ENCODE assay signal across 12 mouse cellular contexts in genomic region chr16:36649304-36649703, GRCm38 (mm10). TPM values are rescaled to one million over a fixed set of nuclear protein-coding genes. Genes with fewer than 3 reads are reported as not detected.
"Had no signal": no experiment of that assay in that cellular context is flagged by ENCODE, and none has a peak within 500 bp of the region (broad histone marks: within the 10 kb centered on the region; RNA-seq: fewer than 3 reads in every experiment).

No protein-coding gene starts in this region.

- H3K27me3 ChIP-seq: liver, embryonic 13.5 days had no signal

- H3K9me3 ChIP-seq: liver, embryonic 13.5 days had no signal

- H3K9ac ChIP-seq: liver, embryonic 13.5 days had no signal

- H3K4me3 ChIP-seq: left cerebral cortex, adult 2 months; liver, embryonic 13.5 days had no signal

- H3K27ac ChIP-seq: kidney, postnatal 0 days; left cerebral cortex, adult 2 months; liver, embryonic 13.5 days had no signal

- H3K36me3 ChIP-seq: liver, embryonic 13.5 days had no signal

- DNase-seq: kidney, postnatal 25 days; layer of hippocampus, postnatal 36 days; liver, embryonic 13.5 days; lung, adult 2 months; lung, postnatal 14 days; lung, postnatal 4 days; thymus, adult 18-20 months; thymus, postnatal 36 days had no signal

- H3K4me1 ChIP-seq: liver, embryonic 13.5 days had no signal

- H3K4me2 ChIP-seq: liver, embryonic 13.5 days; midbrain, embryonic 11.5 days had no signal

RNA-seq across cellular contexts. Expression of gene Ildr1, which starts 44.5 kb away (rescaled TPM):
- polyA plus RNA-seq: neural tube, embryonic 11.5 days had no signal
